Mouse (Mus musculus) spleen, adult 2 months (tissue): Measurements from ENCODE around the gene Slc2a3.

Experiments
- CTCF ChIP-seq: fragments of 200-500 bp; IDR thresholded peaks from 2 replicates; pipeline ENCODE4 v1.5.1; 2011; ENCODE audit warnings: mild to moderate bottlenecking, inconsistent platforms; ENCODE audit not compliant: insufficient read depth, insufficient read length, insufficient replicate concordance; ENCODE audit errors: extremely low read depth
- POLR2A ChIP-seq: fragments of 200-500 bp; IDR thresholded peaks from 2 replicates; pipeline ENCODE4 v1.6.1; 2011; ENCODE audit warnings: low read depth, low read length, inconsistent platforms

- TF ChIP-seq CTCF (no peak), POLR2A (no peak)
Measured at GRCm38 (mm10) chr6:122743353-122743752, 58.1 kb downstream of the Slc2a3 start.
